Mouse (Mus musculus): ENCODE data around the gene Gpsm2.

- TF ChIP-seq EP300 (IDR thresholded peaks at IDR 0.05; ENCODE audit: insufficient read depth, low read depth, low read length) (no peak), CTCF (IDR thresholded peaks at IDR 0.05) (no peak), POLR2A (IDR thresholded peaks at IDR 0.05; ENCODE audit: insufficient read depth, low read depth, low read length) (no peak)
These were observed 4.3 kb upstream of the Gpsm2 start for GRCm38 (mm10) chr3:108726413-108726812.
